Mouse (Mus musculus): ENCODE measurements at regions not wholly inside any gene's neighbourhood (a gene's known extent, or its start where the extent isn't known, plus 50 kb on each side); places are given as distances from the start of the nearest gene placed in this dataset.

- TF ChIP-seq POLR2A (IDR thresholded peaks at IDR 0.05; ENCODE audit: low read depth, low read length) (no peak), CTCF (conservative IDR thresholded peaks at IDR 0.05; ENCODE audit: insufficient read depth, insufficient read length, low read depth, low read length) (no peak)
Observed at GRCm38 (mm10) chr14:33810584-33810983, 112.8 kb upstream of the Gdf10 start.

All from kidney, adult 2 months (tissue).